Mouse (Mus musculus) CD4-positive helper T cell, adult 2 months (primary cell): ENCODE measurements around the gene Mpzl1.
"Not testable (repeated sequence)": the region's sequence is repeated elsewhere in the genome, so short reads cannot be mapped to it uniquely, and the experiment has no call there.

ENCODE experiments used
- DNase-seq: peaks from one replicate; pipeline ENCODE4 v3.0.0-alpha.2; 2012; ENCODE audit warnings: low read depth, missing footprints, low spot score

Mpzl1 gene

DNA sequence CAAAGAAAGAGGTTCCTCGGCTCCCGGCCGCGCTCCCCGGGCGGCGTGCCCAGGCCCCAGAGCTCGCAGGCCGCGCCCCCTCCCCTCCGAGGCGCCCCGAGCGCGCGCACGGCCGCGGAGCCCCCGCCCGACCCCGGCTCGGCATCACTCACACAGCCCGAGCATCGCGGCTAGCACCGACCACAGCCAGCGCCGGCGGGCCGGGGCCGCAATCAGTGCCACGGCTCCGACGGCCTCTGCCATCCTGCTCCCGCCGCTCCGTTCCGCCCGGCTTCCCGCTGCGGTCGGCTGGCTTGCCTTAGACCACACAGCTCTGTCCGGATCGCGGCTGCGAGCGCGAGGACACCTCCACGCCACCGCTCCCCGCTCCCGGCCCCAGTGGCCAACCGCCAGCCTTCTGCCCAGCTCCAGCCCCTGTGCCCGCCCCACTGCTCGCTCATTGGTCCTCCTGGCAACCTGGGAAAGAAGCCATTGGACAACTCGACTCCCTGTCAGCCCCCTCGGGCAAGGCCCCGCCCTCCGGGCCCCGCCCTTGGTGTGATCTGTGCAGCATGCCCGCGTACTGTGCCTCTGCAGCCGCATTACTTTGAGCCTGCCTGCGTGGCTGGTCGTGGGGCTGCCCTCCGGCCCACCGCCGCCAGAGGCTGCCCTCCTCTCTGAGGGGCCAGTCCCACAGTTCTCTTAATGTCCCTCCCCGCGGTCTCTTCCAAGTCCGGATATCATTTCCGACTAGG, at the start of gene Mpzl1:
Gene Mpzl1 (minus strand): TSS at position 388 of the 734 bp plus-strand sequence.
- peak; percentile 94 for DNase-seq

- DNase-seq, result peak; percentile 49
Measured at GRCm38 (mm10) chr1:165682056-165682853, 47.9 kb upstream of the Mpzl1 start.

DNA sequence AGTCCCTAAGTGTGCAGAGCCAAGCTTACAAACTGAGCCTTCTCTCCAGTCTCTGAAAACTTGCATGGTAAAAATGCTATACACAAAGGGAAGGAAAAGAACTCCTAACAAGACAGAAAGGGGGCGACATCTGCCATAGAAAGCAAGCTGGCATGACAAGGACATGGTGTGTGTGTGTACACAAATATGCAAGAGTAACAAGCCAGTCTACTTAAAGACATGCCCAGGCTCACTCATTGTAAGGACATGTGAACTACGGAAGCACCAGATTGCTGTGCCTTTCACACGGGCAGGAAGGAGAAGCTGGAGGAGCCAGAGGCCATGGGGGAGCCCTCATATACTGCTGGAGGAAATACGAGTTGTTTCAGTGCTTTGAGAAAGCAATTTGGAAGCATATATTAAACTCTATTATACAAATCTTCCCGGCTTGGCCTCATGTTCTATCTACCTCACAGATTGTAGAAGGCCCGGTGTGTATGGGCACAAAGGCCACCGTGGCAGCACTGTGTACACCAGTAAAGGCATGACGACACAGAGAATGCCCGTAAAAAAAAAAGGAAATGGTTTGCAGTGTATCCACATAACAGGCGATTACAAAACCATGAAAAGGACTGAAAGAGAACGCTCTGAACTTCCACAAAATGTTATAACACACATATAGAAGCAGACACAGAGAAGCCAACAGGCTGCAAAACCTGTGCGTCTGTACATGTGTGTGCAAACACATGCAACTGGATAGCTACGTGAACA, 46.9 kb upstream of the Mpzl1 start:
- no peak for DNase-seq

GRCm38 (mm10) chr1:165680086-165680485, 45.7 kb upstream of the Mpzl1 start:
- DNase-seq, result not testable (repeated sequence)

- DNase-seq, result no peak
Measured at GRCm38 (mm10) chr1:165679618-165679997, 45.3 kb upstream of the Mpzl1 start.

GRCm38 (mm10) chr1:165678861-165679617, 44.7 kb upstream of the Mpzl1 start:
- DNase-seq, result no peak

DNA sequence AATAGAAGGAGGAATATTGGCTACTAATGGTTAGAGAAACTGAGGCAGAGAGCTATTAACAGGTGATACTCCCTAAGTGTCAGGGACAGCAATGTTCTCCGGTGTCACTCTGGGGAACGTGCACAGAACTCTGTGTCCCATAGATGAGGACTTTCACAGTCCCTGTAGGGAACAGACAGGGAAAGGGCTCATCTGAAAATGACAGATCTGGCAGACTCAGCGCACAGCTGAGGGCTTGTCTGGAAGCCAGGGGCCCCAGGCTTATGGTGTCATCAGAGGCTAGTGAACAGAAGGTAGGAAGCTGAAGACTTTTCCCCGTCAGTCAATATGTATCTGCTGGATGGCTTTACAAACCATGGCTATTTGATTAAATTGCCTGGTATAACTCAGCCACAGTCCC, 43.2 kb upstream of the Mpzl1 start:
- DNase-seq, result no peak

DNA sequence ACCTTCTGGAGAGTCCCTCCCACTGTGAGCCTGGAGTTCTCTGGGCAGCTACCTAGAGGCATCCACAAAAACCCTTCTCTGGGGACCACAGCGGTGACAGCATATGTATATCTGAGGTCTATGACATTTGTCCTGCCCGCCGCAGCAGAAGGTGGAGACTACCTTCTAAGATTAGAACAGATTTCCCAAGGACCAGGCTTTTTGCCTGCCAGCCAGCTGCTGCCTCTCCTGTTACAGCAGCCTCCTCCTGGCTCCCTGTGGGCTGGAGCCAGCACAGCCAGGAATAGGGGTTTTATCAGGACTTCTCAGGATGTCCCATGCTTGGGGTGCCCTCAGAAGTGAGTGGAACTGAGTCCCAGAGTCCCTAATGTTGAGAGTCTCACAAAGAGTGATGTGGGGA, 42.7 kb upstream of the Mpzl1 start:
- no peak for DNase-seq

DNA sequence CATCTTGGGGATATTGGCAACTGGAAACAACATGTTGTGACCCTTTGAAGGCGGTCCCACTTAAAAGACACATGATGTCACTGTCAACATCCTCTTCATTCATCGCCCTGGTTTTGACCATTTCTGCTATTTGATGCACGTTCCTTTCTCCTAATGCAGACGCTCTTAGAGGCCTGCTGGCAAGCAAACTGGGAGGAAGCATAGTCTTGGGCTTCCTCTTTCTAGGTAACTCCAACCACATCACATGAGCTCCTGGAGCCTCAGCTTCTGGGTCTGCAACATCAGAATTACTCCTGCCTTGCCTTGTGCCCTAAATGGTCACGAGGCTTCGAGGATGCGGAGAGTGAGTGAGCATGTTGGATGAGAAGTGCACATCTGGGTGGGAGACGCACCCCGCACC, 40.8 kb upstream of the Mpzl1 start:
- DNase-seq, result no peak

DNA sequence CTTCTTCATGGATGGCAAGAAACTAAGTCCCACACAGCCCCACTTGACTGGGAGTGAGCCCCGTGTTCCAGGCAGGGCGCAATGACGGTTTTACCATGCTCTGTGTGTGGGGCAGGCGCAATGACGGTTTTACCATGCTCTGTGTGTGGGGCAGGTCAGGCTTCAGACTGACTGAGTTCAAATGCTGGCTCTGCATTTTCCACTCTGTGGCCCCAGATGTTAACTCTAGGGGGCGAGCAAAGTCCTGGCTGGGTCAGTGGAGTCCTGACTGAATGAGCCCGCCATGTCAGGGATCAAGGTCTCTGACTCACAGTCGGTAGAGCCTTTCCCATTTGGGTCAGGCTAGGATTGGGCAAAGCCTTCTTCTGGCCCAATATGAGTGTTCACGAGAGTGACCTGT, 38.0 kb upstream of the Mpzl1 start:
- DNase-seq, result no peak

DNA sequence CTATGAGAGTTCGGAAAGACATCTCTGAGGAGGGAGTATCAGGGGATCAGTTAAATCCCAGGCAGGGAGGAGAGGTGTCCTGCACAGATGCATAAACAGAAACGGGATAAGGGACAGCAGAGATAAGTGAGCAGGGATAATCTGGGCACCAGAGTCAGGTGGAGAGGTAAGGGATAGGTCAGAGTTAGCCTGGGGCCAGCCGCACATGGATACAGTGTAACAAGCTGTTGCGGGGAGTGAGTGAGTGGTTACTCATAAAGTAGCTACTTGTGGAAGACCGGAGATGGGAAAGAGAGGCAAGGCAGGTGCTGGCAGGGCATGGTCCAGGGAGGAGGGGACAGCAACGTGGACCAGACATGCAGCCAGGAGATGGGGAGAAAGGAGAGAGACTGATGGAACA, 35.7 kb upstream of the Mpzl1 start:
- no peak for DNase-seq

GRCm38 (mm10) chr1:165668904-165669303, 34.6 kb upstream of the Mpzl1 start:
- DNase-seq, result no peak

DNA sequence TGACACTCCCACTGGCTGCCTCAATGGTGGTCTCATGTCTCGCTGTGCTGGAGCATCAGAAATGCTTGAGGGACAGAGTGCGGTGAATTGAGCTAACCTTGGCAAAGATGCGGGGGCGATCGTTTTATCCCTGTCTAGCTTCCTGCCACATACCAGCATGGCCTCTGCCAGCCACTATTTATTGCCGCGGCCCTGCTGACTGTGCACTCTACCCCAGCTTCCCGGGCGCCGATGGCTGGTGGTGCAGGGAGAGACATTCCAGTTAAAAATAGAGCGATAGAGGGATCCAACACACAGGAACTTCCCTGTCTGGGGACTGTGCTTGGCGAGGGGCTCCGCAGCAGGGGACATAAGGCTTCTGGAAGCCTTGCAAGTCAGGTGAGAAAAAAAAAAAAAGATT, 33.0 kb upstream of the Mpzl1 start:
- no peak for DNase-seq

DNA sequence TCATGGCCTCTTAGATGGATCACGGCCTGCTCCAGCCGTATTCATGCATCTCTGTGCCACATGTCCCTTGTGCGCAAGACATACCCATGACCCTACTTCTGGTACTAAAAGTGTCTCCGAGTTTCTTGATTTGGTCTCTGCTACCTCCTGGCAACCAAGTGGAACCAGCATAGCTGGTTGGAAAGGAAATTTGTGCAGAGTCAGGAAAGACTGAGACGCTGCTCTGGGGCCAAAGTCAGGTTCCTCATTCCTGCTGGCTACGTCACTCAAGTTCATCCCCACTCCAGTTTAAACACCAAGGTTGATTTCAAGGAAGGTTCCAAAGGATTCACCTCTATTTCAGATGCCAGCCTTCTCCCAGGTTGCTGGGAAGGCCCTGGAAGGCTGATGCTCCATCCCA, 32.6 kb upstream of the Mpzl1 start:
- no peak for DNase-seq

DNA sequence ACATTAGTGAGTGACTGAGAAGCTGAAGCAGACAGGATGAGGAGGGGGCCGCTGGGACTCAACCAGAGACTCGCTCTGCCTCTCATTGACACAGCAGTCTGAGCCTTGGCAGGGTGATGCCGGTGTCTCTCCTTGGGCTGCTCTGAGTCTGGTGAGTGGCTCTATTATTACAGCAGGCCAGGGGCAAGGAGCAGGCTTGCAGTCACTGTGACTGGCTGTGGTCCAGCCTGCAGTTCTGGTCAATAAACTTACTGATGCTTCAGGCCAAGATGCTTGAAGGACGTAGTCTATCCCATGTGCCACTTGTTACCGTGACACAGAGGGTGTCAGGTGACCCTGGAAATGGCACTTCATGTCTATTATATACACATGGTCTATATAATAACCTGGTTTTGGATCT, 31.4 kb upstream of the Mpzl1 start:
- no peak for DNase-seq

- DNase-seq, result no peak
Measured at GRCm38 (mm10) chr1:165663277-165663676, 28.9 kb upstream of the Mpzl1 start.

- no peak for DNase-seq
Measured at GRCm38 (mm10) chr1:165662426-165663192, 28.3 kb upstream of the Mpzl1 start.

DNA sequence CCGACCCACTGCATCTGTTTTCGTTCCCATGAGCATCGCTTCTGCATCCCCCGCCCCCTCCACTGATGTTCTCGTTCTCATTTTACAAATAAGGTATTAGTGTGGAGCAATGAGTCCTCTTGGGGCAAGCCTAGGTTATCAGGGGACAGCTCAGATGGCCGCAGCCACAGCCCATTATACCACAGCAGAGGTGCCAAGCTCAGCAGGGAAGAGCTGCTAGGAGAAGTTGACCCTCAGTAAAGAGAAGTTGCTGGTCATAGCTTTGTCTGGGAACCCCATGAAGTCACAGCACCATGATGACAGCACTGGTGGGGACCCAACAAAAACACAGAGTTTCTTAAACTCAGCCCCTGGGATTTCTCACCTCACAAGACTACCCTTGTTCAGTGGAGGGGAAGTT, 27.4 kb upstream of the Mpzl1 start:
- no peak for DNase-seq

- DNase-seq, result no peak
Measured at GRCm38 (mm10) chr1:165661191-165661590, 26.9 kb upstream of the Mpzl1 start.

DNA sequence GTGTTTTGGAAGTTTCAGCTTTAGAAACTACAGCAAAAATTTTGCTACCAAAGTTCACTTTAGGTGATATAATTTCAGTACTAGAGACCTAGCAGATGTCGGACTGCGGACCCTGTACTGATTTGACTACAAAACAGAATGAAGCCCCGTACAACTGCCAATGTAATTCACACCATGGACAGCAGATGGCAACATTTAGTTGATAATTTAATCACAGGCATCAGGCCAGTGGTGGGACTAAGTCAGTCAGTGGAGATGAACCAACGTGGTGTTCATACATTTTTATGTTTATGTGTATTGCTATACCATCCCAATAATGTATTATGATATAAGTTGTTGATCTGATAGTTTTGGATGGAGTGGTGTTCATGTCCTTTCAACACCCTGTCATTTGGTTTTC, 26.4 kb upstream of the Mpzl1 start:
- peak; percentile 59 for DNase-seq

DNA sequence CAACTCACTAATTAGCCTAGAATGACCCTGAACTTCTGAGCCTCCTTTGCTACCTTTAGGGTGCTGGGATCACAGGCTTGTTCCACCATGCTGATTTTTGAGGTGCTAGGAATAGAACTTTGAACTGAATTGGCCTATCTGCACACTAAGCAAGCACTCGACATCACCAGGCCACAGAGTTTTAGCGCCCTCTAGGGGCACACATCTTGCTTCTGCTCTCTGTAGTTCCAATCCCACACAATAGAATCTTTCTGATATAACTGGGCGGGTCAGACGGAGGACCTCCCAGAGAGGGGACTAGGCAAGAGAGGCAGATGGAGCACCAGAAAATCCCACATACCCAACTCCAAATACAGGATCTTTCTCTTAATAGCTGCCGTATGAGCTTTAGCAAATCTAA, 24.3 kb upstream of the Mpzl1 start:
- peak; percentile 62 for DNase-seq
